Mouse (Mus musculus) heart, postnatal 0 days (tissue): ENCODE measurements at regions not wholly inside any gene's neighbourhood (a gene's known extent, or its start where the extent isn't known, plus 50 kb on each side); places are given as distances from the start of the nearest gene placed in this dataset.

Experiments
- ATAC-seq: fragments of 200-750 bp; cut with Nextera tagmentation; 2 replicates; pipeline ENCODE4 v1.8.0; 2017; ENCODE audit warnings: low read depth, moderate number of reproducible peaks, moderate library complexity; ENCODE audit not compliant: insufficient read depth
- DNase-seq: peaks from one replicate; pipeline ENCODE4 v3.0.0-alpha.2; 2016; ENCODE audit warnings: low spot score
- H3K27ac ChIP-seq: fragments of 300-500 bp; sonication (generic); 2 replicates; pipeline ENCODE4 v1.5.1; 2014; ENCODE audit warnings: low read depth, mild to moderate bottlenecking
- H3K27me3 ChIP-seq: fragments of 300-500 bp; sonication (generic); 2 replicates; pipeline ENCODE4 v1.6.1; 2014; ENCODE audit warnings: low read length, mixed read lengths; ENCODE audit not compliant: control insufficient read depth, insufficient read depth
- H3K36me3 ChIP-seq: fragments of 300-500 bp; sonication (generic); replicated peaks from 2 replicates; pipeline ENCODE4 v1.6.1; 2014; ENCODE audit warnings: low read length, mixed read lengths; ENCODE audit not compliant: control insufficient read depth, insufficient read depth
- H3K4me1 ChIP-seq: fragments of 300-500 bp; sonication (generic); 2 replicates; pipeline ENCODE4 v1.6.1; 2014; ENCODE audit warnings: antibody characterized with exemption; ENCODE audit not compliant: control insufficient read depth, insufficient read depth
- H3K4me2 ChIP-seq: fragments of 300-500 bp; sonication (generic); 2 replicates; pipeline ENCODE4 v1.6.1; 2014; ENCODE audit warnings: low read depth, mild to moderate bottlenecking, low read length, moderate library complexity
- H3K4me3 ChIP-seq: fragments of 300-500 bp; sonication (generic); 2 replicates; pipeline ENCODE4 v1.5.1; 2014; ENCODE audit warnings: low read depth, low read length
- H3K9ac ChIP-seq: fragments of 300-500 bp; sonication (generic); replicated peaks from 2 replicates; pipeline ENCODE4 v1.6.1; 2014; ENCODE audit warnings: low read depth, low read length, mixed read lengths
- H3K9me3 ChIP-seq: fragments of 300-500 bp; sonication (generic); replicated peaks from 2 replicates; pipeline ENCODE4 v1.6.1; 2016; ENCODE audit warnings: low read length; ENCODE audit not compliant: control insufficient read depth
- CTCF ChIP-seq: IDR thresholded peaks from 2 replicates; pipeline ENCODE4 v1.5.1; 2016; ENCODE audit warnings: antibody characterized with exemption, control low read depth, low read depth
- EP300 ChIP-seq: IDR thresholded peaks from 2 replicates; pipeline ENCODE4 v1.6.1; 2016; ENCODE audit warnings: antibody characterized with exemption, low read depth
- WGBS: fragments of 180-500 bp; shearing (Covaris S2); extraction: QIAGEN DNeasy Blood & Tissue Kit; methylation state at CpG from one replicate; pipeline ENCODE4 v1.1.7; 2014; 5-methylcytosine and 5-hydroxymethylcytosine counted together

GRCm38 (mm10) chr10:117515039-117515438 lies 114.3 kb upstream of the Cpm start:
- no peak overlapping the region for H3K9ac ChIP-seq
- TF ChIP-seq EP300 (no peak), CTCF (no peak)
- WGBS = 88% methylated on average over 8 of the region's 8 CpGs

GRCm38 (mm10) chr10:117513925-117514546 lies 115.3 kb upstream of the Cpm start:
- Histone ChIP-seq H3K9ac (no peak overlapping the region), H3K4me1 (no peaks in the 10 kb centered on the region), H3K27me3 (no peaks in the 10 kb centered on the region), H3K36me3 (no peaks in the 10 kb centered on the region), H3K27ac (no peak overlapping the region), H3K4me2 (no peak overlapping the region), H3K9me3 (no peaks in the 10 kb centered on the region), H3K4me3 (no peak overlapping the region)
- DNase-seq (no peak), ATAC-seq (no peak)
- TF ChIP-seq EP300 = no peak
- no peak for TF ChIP-seq CTCF
- 87% methylated on average over 7 of the region's 7 CpGs for whole genome bisulfite sequencing

More at GRCm38 (mm10) chr10:117515039-117515438, 114.3 kb upstream of the Cpm start:
- H3K27me3 ChIP-seq = no peaks in the 10 kb centered on the region
- no peak overlapping the region for H3K4me3 ChIP-seq
- H3K4me1 ChIP-seq = no peaks in the 10 kb centered on the region
- H3K27ac ChIP-seq = no peak overlapping the region
- H3K9me3 ChIP-seq = no peaks in the 10 kb centered on the region
- no peaks in the 10 kb centered on the region for H3K36me3 ChIP-seq
- ATAC-seq (no peak), DNase-seq (no peak)
- H3K4me2 ChIP-seq = no peak overlapping the region

- Histone ChIP-seq H3K27ac (no peak overlapping the region), H3K4me2 (no peak overlapping the region), H3K27me3 (no peaks in the 10 kb centered on the region), H3K9me3 (no peaks in the 10 kb centered on the region), H3K36me3 (no peaks in the 10 kb centered on the region), H3K4me1 (no peaks in the 10 kb centered on the region), H3K4me3 (no peak overlapping the region), H3K9ac (no peak overlapping the region)
- TF ChIP-seq CTCF = no peak
- no peak for TF ChIP-seq EP300
- 84% methylated on average over 9 of the region's 9 CpGs for WGBS
- ATAC-seq = no peak
- no peak for DNase-seq
These were observed 116.7 kb upstream of the Cpm start for GRCm38 (mm10) chr10:117512424-117513257.

DNA sequence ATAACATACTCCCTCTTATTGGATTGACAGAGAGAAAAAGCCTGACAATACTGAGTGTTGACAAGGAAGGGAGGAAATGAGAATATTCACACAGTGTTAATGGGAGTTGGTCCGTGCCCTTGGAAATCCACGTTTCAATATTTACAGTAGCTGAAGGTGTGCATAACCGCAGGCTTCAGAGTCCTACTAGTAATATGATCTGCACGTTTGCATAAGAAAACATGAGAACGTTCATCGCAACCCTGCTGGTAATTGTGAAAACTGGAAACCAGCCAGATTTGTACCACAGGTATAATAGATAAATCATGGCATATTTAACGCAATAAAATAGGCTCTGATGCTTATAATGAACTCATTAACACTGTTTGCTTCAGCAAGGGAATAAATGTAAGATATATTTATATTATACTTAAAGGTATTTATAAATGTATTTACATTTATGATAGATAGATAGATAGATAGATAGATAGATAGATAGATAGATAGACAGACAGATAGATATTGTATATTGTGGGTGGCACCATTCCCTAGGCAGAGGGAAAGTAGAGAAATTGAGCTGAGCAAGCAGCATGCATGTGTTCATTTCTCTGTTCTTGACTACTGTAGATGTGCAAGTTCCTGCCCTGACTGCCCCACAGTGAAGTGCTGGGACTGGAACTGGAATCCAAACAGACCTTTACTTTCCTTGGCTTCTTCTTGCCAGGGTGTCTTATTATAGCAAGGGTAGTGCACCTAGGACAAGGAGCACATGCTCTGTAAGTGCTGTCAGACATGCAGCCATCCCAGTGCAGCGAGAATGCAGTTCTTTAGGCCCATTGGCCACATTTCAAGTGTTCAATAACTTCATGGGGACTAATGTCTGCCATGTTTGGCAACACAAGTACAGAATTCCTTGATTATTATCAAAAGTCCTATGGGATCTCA lies 117.6 kb upstream of the Cpm start:
- Histone ChIP-seq H3K27me3 (no peaks in the 10 kb centered on the region), H3K9ac (no peak overlapping the region), H3K4me3 (no peak overlapping the region), H3K4me2 (no peak overlapping the region), H3K4me1 (no peaks in the 10 kb centered on the region), H3K36me3 (no peaks in the 10 kb centered on the region), H3K27ac (no peak overlapping the region), H3K9me3 (no peaks in the 10 kb centered on the region)
- no peak for TF ChIP-seq EP300
- no peak for TF ChIP-seq CTCF
- DNase-seq (no peak), ATAC-seq (no peak)
- 84% methylated on average over 8 of the region's 8 CpGs for WGBS
